Mouse (Mus musculus) hindlimb bud, embryonic 11.5 days (tissue): ENCODE data around the gene Hnf1b.

Source experiments
- DNase-seq: peaks from one replicate; pipeline ENCODE4 v3.0.0-alpha.2; 2012; ENCODE audit warnings: low read depth, low spot score; ENCODE audit errors: extremely low spot score

The Hnf1b gene

DNA sequence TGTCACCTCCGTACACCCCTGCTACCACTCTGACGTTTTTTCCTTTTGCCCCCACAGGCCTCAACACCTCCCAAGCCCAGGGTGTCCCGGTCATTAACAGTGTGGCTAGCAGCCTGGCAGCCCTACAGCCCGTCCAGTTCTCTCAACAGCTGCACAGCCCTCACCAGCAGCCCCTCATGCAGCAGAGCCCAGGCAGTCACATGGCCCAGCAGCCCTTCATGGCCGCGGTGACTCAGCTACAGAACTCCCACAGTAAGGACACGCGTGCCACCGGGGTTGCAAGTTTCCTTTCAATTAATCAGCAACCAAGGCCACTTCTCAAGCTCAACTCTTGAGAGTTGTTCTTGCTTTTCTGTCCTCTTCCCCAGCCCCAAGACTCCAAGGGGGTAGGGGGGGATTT is 43.5 kb downstream of the Hnf1b start:
- no peak for DNase-seq

DNA sequence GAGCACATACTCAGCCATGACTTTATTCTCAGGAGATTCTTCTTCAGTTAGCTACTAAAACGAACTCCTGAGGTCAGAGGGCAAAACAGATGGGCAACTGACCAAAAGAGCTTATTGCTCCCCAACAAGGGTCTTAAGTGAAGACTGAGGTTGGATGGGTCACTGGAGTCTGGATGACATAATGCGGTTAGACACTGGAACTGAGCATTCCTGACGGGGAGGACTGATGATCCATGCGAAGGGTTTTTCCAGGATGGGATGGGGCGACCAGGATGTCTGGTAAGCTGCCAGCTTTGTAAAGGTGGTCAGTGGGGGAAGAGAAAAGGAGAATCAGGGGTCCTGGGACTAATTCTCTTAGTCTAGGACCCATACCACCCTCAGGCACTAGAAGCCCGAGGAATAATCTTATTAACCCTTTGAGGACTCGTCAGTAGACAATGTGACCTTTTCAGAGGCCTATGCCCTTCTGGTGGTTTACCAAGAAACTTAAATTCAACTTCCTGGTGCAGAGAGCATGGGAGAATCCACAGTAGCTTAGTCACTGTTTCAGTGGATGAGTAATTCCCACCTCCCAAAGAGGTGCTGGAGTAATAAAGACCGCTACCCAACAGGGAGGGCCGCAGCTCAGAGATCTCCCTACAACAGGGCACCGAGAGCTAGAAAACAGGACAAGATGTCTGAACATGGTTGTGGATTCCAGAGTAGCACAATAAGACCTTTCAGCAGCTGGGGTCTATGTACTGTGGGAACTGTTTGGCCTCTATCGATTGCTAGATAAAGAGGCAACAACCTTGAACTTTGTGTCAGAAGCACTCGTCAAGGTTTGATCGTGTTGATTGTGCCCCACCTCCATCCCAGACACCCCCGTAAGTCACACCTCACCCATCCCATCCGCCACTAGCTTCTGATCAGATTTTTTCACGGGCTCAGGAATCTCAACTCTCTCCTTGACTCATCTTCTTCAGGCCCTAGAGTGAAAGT is 46.9 kb downstream of the Hnf1b start:
- DNase-seq, result no peak

DNA sequence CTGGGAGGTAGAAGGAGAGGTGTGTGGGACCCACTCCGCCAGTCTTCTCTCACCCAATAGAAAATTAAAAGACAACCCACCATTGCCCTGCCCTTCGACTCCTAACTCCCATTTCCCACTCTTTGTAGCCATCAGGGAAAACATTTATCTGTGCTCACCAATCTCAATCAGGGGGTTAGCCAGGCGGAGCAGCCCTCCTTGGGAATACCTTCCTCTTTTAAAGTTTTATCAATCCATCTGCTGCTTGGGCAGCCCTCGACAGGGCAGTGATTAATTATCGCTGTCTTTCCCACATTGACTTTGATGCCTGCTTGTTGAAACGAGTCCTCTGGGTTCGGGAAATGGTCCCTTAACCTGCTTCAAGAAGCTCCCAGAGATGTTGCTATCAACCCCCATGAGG is 47.7 kb downstream of the Hnf1b start:
- DNase-seq, result no peak

DNA sequence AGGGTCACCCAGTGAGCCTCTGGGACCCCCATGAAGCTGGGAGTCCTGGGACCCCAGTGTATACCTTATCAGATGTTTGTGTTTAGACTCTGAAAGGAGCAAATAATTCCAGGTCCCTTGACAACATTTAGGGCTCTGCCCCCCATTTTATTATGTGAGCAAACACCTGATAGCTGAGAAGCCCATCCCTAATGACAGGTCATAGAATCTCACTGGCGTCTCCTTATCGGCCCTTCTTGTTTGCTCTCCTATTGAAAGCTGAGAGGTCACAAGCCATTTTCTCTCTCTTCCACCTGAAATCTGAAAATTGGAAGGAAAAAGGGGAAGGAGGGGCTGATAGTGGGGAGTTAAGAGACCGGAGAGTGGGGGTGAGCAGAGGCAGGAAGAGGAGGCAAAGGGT is 52.9 kb downstream of the Hnf1b start:
- no peak for DNase-seq

DNA sequence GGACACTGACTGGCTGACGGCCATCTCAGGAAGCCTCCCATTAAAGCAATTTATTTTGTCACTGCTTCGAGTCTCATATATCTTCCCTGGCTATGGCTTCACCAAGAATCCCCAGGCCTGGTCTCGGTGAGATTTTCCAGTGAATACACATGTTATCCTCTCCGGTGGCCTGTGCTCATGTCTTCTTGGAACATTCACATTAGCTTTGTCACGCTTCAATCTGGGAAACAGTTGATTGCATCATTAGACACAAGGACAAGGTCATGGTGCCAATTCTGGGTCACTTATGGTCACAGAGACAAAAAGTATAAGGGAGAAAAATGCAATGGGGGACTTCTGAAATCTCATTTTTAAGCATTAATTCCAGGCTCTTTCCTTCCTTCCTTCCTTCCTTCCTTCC is 55.9 kb downstream of the Hnf1b start:
- no peak for DNase-seq

DNA sequence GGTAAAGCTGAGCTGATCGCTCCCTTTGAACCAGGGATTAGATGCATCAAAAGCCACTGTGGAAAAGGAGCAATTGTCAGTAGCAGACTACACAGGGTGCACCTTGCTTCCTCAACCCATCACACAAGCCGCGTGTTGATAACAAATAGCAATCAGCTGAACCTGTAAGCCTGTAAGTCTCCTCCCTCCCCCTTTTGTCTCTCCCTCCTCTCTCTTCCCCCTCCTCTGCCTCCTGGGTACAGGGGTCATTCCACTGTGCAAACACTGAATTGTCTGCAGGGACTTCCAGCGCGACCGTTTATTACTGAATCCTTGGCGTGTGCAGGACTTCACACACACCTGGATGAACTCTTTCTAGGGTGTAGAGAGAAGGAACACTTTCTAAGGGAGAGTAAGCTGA is 58.5 kb downstream of the Hnf1b start:
- no peak for DNase-seq

- DNase-seq, result no peak
These were observed 64.0 kb downstream of the Hnf1b start for GRCm38 (mm10) chr11:83913824-83914311.

GRCm38 (mm10) chr11:83914501-83914900 is 64.6 kb downstream of the Hnf1b start:
- no peak for DNase-seq

GRCm38 (mm10) chr11:83922600-83922999 is 72.7 kb downstream of the Hnf1b start:
- DNase-seq, result no peak

DNA sequence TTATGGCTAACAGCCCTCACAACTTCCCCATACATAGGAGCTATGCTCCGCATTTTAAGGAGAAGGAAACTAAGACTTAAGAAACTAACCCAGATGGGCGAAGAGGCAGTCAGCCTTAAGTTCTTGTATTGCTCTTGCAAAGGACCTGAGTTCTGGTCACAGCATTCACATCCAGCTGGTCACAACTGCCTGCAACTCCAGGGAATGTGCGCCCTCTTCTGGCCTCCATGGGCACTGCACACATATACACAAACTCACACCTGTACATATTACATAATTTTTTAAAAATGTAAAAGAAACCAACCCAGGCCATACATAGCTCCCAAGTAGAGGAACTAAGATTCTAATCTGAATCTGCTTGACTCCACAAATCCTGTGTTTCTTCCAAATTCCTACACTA is 77.2 kb downstream of the Hnf1b start:
- no peak for DNase-seq

DNA sequence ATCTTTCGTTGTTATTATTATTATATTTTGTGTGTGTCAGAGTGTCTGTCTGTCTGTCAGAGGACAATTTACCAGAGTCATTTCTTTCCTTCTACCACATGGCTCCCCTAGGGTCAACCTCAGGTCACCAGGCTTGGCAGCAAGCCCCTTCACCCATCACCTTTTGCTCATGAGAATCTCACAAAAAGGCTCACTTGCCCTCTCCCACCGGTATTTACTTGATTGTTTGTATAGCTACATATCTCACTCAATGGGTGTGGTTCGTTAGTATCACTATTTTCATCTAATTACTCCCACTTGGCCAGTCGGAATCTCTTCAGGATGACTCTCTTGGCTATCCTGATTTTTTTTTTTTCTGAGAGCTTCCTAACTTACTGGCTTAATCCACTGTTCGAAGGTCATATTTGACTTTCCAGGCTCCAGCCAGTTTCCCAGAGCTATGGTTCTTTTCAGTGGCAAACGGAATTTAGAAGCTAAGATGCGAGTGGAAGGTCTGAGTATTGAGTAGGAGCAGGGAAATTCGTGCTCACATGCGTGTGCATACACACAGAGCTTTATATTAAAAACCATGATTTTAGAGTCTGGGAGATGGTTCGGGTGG is 82.7 kb downstream of the Hnf1b start:
- no peak for DNase-seq

- DNase-seq, result no peak
These were observed 83.5 kb downstream of the Hnf1b start for GRCm38 (mm10) chr11:83933376-83933775.

GRCm38 (mm10) chr11:83935986-83936665 is 86.3 kb downstream of the Hnf1b start:
- DNase-seq, result peak; percentile 61

DNA sequence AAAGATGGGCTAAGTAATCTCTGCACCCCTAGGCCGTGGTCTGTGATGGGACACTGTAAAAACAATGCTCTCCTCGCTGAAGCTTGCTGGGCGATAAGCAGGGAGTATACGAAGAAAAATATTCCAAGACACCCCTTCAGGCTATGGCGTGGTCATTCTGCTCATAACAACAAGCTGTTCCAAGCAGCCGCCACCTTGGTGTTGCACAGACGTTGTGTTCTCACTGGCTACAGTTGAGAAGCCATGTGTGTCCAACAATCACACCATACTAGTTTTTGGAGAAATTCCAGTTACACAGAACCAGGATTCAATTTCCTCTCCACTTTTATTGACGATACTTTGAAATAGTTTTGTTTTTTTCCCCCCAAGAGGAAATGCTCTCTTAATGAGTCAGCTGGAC is 88.7 kb downstream of the Hnf1b start:
- DNase-seq, result no peak

DNA sequence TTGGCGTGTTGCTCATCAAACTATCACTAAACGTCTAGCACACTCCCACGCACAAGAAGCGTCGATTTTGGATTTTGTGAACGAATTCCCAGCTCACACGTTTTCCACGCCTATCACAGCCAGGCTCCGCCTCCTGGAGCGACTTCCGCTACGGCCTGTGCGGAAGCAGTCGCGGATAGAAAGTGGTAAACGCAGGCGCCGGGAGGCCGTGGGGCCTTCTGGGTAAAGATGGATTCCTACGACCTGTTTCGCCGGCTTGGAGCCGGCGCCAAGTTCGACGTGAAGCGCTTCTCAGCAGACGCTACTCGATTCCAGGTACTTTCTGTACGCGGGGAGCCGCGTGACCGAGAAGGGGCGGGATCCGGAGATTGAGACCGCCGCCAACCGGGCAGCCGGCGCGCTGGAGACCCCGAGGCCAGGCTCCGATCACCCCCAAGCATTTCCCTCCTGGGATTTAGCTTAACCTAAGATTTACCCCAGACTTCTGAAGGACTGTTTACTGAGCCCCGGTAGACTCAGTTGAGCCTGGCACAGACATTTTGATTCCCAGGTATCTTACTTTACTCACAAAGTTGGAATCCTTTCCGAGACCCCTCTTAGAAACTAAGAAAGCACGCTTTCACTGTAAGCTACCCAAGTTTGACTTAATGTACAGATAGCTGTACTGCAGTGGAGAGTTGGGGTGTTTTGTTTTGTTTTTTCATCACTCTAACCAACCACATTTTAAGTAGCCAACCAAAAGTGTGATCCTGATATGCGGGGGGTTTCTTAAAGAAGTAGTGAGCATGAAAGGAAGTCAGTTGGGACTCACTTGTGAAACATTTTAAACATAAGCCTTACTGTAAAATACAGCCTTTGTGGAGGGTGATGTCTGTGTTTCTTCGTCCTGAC is 92.3 kb downstream of the Hnf1b start, which contains the start of gene Ddx52:
Gene Ddx52, plus strand, starts transcription at position 113 of the 891 bp plus-strand sequence.
- peak; percentile 67 for DNase-seq
